Mouse (Mus musculus): ENCODE results near the gene Crtam. TPM values are rescaled to one million over a fixed set of nuclear protein-coding genes. Genes with fewer than 3 reads are reported as not detected.

Crtam gene
- total RNA-seq, 4 experiments from 2014 or later: 0.18 to 0.19 TPM; not detected in 2

Other genes starting within 250 kb of the Crtam start
- 1,000 to 10,000 TPM; 1,250 to 2,890 (median 1,476) TPM for gene Hspa8, start 203.6 kb downstream of the Crtam start, total RNA-seq (2022)
- gene Bsx, start 130.5 kb downstream of the Crtam start, total RNA-seq (2022): not detected
- under 1 TPM in 1 of 4 experiments, not detected in 3; 0.09 TPM for gene Jhy, start 40.5 kb downstream of the Crtam start, total RNA-seq (2022)
- 1 to 10 TPM; 2.0 to 2.3 (median 2.1) TPM for gene Ubash3b, start 157.1 kb upstream of the Crtam start, total RNA-seq (2022)

Data from adrenal gland, adult 8-10 months (tissue).